Mouse (Mus musculus): ENCODE data around the gene Vmn1r95. TPM values are rescaled to one million over a fixed set of nuclear protein-coding genes. Genes with fewer than 3 reads are reported as not detected.
"Not testable (repeated sequence)": the region's sequence is repeated elsewhere in the genome, so short reads cannot be mapped to it uniquely, and the experiment has no call there.

Gene Vmn1r95
- polyA plus RNA-seq (2011; ENCODE audit: insufficient read length, low read depth, missing spikeins) = not detected in 2 replicates

DNA sequence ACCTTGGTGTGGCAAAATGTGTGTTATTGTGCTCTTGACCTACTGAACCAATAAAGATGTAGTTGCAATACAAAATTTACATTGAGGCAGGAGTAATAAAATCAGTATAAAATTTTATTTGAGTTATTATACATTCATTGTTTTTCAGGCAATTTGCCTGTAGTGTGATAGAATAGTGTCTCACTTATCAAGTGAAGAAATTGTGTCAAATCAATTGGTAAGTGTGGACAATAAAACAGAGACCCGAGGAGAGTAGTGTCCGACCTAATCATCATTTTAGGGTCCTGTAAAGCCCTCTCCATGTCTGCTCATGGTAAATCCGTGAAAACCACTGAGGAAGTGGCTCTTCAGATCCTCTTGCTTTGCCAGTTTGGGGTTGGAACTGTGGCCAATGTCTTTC lies at the start of gene Vmn1r95:
TSS of gene Vmn1r95 (plus strand) at position 301 of the 400 bp plus-strand sequence.
- not testable (repeated sequence) for H3K4me3 ChIP-seq (ENCODE audit: insufficient read depth, low read length); H3K27ac ChIP-seq (ENCODE audit: insufficient read depth, low read length); H3K4me1 ChIP-seq (ENCODE audit: control insufficient read depth, insufficient read depth, low read length)

DNA sequence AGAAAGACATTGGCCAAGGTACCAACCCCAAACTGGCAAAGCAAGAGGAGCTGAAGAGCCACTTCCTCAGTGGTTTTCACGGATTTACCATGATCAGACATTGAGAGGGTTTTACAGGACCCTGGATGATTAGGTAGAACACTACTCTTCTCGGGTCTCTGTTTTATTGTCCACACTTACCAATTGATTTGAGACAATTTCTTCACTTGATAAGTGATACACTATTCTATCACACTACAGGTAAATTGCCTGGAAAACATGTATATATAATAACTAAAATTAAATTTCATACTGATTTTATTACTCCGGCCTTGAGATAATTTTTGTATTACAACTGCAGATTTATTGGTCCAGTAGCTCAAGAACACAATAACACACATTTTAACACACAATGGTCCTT lies 25.2 kb upstream of the Vmn1r95 start, which contains the start of gene Vmn1r94:
TSS of gene Vmn1r94 (minus strand) at position 101 of the 400 bp plus-strand sequence.
- not testable (repeated sequence) for H3K27ac ChIP-seq (ENCODE audit: insufficient read depth, low read length); H3K4me1 ChIP-seq (ENCODE audit: control insufficient read depth, insufficient read depth, low read length); H3K4me3 ChIP-seq (ENCODE audit: insufficient read depth, low read length)

DNA sequence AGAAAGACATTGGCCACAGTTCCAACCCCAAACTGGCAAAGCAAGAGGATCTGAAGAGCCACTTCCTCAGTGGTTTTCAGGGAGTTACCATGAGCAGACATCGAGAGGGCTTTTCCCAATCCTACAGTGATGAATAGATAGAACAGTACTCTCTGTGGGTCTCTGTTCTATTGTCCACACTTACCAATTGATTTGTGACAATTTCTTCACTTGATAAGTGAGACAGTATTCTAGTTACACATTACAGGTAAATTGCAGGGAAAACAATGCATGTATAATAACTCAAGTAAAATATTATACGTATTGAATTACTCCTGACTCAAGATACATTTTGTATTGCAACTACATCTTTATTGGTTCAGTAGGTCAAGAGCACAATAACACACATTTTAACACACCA lies 12.0 kb downstream of the Vmn1r95 start, which contains the start of gene Gm6164:
TSS of gene Gm6164 (minus strand) at position 101 of the 400 bp plus-strand sequence.
- not testable (repeated sequence) for H3K4me3 ChIP-seq (ENCODE audit: insufficient read depth, low read length); H3K27ac ChIP-seq (ENCODE audit: insufficient read depth, low read length); H3K4me1 ChIP-seq (ENCODE audit: control insufficient read depth, insufficient read depth, low read length)

DNA sequence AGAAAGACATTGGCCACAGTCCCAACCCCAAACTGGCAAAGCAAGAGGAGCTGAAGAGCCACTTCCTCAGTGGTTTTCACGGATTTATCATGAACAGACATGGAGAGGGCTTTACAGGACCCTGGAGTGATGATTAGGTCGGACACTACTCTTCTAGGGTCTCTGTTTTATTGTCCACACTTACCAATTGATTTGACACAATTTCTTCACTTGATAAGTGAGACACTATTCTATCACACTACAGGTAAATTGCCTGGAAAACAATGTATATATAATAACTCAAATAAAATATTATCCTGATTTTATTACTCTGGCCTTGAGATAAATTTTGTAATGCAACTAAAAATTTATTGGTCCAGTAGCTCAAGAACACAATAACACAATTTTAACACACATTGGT lies 40.2 kb downstream of the Vmn1r95 start, which contains the start of gene Gm4498:
TSS of gene Gm4498 (minus strand) at position 101 of the 400 bp plus-strand sequence.
- not testable (repeated sequence) for H3K27ac ChIP-seq (ENCODE audit: insufficient read depth, low read length); H3K4me3 ChIP-seq (ENCODE audit: insufficient read depth, low read length); H3K4me1 ChIP-seq (ENCODE audit: control insufficient read depth, insufficient read depth, low read length)

Other genes with a start within 250 kb of the Vmn1r95 start
- gene Igsf23, start 243.0 kb upstream of the Vmn1r95 start, polyA plus RNA-seq (2011; ENCODE audit: insufficient read length, low read depth, missing spikeins) = not detected in 2 replicates
- gene Ceacam20, start 228.3 kb upstream of the Vmn1r95 start, polyA plus RNA-seq (2011; ENCODE audit: insufficient read length, low read depth, missing spikeins) = not detected in 2 replicates
- not detected in 2 replicates for gene Nlrp9b, start 202.2 kb upstream of the Vmn1r95 start, polyA plus RNA-seq (2011; ENCODE audit: insufficient read length, low read depth, missing spikeins)
- gene Vmn1r91, start 94.0 kb upstream of the Vmn1r95 start, polyA plus RNA-seq (2011; ENCODE audit: insufficient read length, low read depth, missing spikeins) = not detected in 2 replicates
- gene Gm16442, start 71.1 kb upstream of the Vmn1r95 start, polyA plus RNA-seq (2011; ENCODE audit: insufficient read length, low read depth, missing spikeins) = not detected in 2 replicates
- gene Vmn1r93, start 54.6 kb upstream of the Vmn1r95 start, polyA plus RNA-seq (2011; ENCODE audit: insufficient read length, low read depth, missing spikeins) = not detected in 2 replicates
- gene Vmn1r94, start 25.3 kb upstream of the Vmn1r95 start, polyA plus RNA-seq (2011; ENCODE audit: insufficient read length, low read depth, missing spikeins) = not detected in 2 replicates
- gene Gm6164, start 11.9 kb downstream of the Vmn1r95 start, polyA plus RNA-seq (2011; ENCODE audit: insufficient read length, low read depth, missing spikeins) = not detected in 2 replicates
- gene Gm4498, start 40.1 kb downstream of the Vmn1r95 start, polyA plus RNA-seq (2011; ENCODE audit: insufficient read length, low read depth, missing spikeins) = not detected in 2 replicates
- not detected in 2 replicates for gene Gm5890, start 69.1 kb downstream of the Vmn1r95 start, polyA plus RNA-seq (2011; ENCODE audit: insufficient read length, low read depth, missing spikeins)
- gene Gm4133, start 140.4 kb downstream of the Vmn1r95 start, polyA plus RNA-seq (2011; ENCODE audit: insufficient read length, low read depth, missing spikeins) = not detected in 2 replicates
- gene Gm5728, start 181.7 kb downstream of the Vmn1r95 start, polyA plus RNA-seq (2011; ENCODE audit: insufficient read length, low read depth, missing spikeins) = not detected in 2 replicates
- gene Vmn1r100, start 224.2 kb downstream of the Vmn1r95 start, polyA plus RNA-seq (2011; ENCODE audit: insufficient read length, low read depth, missing spikeins) = not detected in 2 replicates
- not detected in 2 replicates for gene Vmn1r101, start 248.9 kb downstream of the Vmn1r95 start, polyA plus RNA-seq (2011; ENCODE audit: insufficient read length, low read depth, missing spikeins)

All from embryonic fibroblast, embryonic 13.5 days (primary cell).